Mouse (Mus musculus): ENCODE data around the gene 4933427D14Rik. TPM values are rescaled to one million over a fixed set of nuclear protein-coding genes. Genes with fewer than 3 reads are reported as not detected.

4933427D14Rik gene
- polyA plus RNA-seq, 1 experiment = 34.1 TPM

DNA sequence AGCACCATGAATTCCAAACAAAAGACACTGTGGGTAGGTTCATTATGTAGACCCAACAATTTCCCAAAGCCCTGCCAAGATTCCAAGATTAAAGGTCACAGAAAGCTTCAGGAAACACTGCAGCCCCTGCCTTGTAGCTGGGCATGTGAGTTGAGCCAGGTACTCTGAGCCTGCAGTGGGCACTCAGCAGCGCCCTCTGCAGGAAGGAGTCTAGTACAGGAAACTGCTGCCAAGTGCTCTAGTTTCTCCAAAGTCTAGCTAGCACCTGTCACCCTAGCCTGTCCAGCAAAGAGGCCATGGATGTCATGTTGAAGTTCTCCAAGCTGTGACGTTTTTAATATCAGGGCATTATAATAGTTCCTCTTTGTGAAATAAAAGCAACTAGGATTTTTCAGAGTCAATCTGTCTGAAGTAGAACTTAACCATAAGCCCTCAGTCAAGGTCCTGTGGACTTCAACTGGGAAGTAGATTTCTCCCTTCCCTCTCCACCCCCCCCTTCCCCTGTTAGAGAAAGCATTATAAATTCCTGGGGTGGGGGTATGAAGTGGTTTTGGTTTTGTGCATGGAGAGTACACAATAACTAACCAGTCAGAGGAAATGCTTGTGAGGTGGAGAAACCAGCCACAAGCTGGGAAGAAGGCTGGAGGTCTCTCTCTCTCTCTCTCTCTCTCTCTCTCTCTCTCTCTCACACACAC lies 61.9 kb downstream of the 4933427D14Rik start:
- DNase-seq (ENCODE audit: extremely low spot score in 1 of 2, low spot score in 1 of 2) = no peak

GRCm38 (mm10) chr11:72142889-72143288 lies 64.4 kb downstream of the 4933427D14Rik start:
- no peak for DNase-seq (ENCODE audit: extremely low spot score in 1 of 2, low spot score in 1 of 2)

- DNase-seq (ENCODE audit: extremely low spot score in 1 of 2, low spot score in 1 of 2) = no peak
These were observed 67.1 kb downstream of the 4933427D14Rik start for GRCm38 (mm10) chr11:72140198-72140597.

- no peak for DNase-seq (ENCODE audit: extremely low spot score in 1 of 2, low spot score in 1 of 2)
These were observed 70.9 kb downstream of the 4933427D14Rik start for GRCm38 (mm10) chr11:72136231-72136982.

DNA sequence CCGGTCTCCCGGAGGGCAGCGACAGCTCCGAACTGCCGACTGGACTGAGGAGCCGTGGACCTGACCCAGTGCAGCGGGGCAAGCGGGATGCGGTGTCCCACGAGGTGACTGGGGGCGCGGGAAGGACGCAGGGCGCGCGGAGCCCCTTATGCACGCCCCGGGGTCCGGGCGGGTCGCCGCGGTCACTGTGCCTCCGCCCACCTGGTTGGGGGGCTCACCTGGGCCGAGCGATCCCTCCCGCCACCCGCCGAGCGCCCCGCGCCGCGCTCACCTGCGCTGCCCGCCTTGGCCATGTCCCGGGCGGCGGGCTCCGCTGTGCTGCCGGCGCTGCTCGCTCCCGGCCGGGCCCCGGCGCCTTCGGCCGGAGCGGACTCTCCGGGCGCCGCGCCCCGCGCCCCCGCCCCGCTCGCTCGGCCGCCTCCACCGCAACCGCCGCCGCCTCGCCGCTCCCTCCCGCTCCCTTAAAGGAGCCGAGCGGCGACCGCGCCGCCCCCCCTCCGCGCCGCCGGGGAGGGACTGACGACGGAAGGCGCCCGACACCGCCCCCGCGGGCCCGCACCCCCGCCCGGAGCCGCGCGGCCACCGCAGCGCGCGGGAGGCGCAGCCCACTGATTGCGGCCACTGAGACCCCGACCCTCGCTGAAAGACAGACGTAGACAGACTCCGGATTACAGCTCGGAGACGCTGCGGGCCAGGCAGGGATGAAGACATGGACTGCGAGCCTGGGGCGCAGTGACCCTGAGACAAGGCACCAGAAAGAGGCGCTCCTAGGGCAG lies 71.7 kb downstream of the 4933427D14Rik start, which contains the start of gene Pitpnm3:
Gene Pitpnm3, minus strand, starts transcription at position 396 of the 776 bp plus-strand sequence.
- peak in 1 of 2 experiments; percentile 54 for DNase-seq (ENCODE audit: extremely low spot score in 1 of 2, low spot score in 1 of 2)

DNA sequence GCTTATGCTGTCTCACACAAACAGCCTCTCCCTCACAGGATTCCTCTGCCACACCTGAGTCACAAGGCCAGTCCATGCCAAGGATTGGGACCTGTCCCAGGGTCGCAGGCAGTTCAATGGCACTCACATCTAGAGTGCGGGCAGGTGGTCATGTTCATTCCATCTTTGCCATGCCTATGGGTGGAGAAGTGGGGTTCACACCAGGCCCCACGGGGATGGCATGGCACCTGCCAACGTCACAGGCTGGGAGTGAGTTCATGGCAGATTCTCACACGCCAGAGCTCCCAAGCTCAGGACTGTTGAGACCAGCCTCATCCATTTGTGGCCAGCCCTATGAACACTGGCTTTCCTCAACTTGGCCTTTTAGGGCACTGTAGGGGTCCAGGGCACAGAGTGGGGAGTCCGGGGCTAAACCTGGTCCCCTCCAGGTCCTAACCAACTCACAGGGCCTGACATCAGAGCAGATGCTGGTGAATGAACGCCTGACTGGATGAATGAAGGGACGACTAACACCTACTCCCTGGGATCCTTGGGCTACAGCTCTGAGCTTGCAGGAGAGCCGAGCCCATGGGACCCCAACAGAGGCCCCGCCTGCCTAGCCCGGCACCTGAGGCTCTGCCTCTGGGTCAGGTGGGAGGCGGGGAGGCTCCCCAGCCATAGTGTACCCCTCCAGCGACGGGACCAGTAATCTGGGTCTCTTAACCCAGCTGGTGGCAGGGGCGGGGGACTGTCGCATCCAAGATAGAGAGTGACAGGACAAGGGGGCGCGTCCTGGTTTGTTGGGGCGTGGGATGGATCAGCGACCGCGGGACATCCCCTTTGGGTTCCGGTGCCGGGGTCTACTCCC lies 72.5 kb downstream of the 4933427D14Rik start:
- DNase-seq (ENCODE audit: extremely low spot score in 1 of 2, low spot score in 1 of 2) = no peak

DNA sequence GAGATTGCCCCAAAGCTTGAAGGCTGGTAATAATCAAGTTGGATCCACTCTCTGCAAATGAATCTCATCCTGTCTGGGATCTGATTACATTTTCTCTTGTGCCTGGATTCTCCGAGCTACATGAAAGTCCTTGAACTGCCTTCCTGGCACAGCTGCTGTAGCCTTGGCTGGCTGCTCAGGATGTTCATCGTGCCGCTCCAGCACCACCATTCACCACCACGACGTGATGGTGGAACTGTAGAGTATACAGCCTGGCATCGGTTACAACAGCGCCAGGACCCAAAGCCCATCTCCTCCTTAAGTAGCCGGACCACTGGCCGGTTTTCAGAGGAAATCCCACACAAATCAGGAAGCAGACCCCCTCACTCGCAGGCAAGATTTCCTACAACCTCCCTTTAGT lies 74.2 kb downstream of the 4933427D14Rik start:
- DNase-seq (ENCODE audit: extremely low spot score in 1 of 2, low spot score in 1 of 2) = no peak

- no peak for DNase-seq (ENCODE audit: extremely low spot score in 1 of 2, low spot score in 1 of 2)
These were observed 75.0 kb downstream of the 4933427D14Rik start for GRCm38 (mm10) chr11:72132266-72132665.

- no peak for DNase-seq (ENCODE audit: extremely low spot score in 1 of 2, low spot score in 1 of 2)
These were observed 75.6 kb downstream of the 4933427D14Rik start for GRCm38 (mm10) chr11:72131697-72132096.

DNA sequence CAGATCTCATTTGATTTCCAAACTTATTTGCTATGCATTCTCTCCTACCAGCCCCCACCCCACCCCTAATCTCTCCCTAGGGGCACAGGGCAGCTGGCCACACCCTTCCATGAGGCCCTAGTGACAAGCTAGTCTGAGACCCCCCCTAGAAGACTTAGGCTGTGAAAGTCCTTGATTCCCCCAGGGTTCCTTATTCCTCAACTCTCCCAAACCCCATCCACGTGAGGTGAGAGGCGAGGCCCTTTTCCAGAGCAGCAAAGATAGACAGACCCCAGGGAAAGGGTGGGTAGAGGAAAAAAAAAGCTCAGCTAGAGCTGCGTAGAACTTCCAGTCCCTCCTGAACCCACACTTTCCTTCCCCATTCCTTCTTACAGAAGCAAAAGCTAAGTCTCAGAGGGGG lies 76.4 kb downstream of the 4933427D14Rik start:
- DNase-seq (ENCODE audit: extremely low spot score in 1 of 2, low spot score in 1 of 2) = no peak

- DNase-seq (ENCODE audit: extremely low spot score in 1 of 2, low spot score in 1 of 2) = peak in 1 of 2 experiments; percentile 59
These were observed 76.8 kb downstream of the 4933427D14Rik start for GRCm38 (mm10) chr11:72130472-72130871.

DNA sequence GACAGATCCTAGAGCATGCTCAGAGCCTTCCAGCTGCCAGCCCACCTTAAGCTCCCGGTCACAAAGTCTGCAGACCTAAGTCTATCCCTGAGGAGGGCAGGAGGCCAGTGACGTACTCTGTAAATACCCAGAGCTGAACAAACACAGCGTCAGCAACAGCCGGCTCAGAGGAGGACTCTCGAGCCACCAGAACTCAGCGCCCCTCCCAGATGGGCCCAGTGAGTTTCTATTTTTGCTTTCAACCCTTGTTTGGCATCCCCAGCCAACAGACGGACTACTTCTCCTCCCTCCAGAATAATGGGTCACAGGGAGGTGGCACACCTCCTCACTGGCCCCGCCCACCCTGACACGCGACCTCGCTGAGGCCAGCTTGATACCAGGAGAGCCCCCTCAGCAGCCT lies 77.2 kb downstream of the 4933427D14Rik start:
- no peak for DNase-seq (ENCODE audit: extremely low spot score in 1 of 2, low spot score in 1 of 2)

DNA sequence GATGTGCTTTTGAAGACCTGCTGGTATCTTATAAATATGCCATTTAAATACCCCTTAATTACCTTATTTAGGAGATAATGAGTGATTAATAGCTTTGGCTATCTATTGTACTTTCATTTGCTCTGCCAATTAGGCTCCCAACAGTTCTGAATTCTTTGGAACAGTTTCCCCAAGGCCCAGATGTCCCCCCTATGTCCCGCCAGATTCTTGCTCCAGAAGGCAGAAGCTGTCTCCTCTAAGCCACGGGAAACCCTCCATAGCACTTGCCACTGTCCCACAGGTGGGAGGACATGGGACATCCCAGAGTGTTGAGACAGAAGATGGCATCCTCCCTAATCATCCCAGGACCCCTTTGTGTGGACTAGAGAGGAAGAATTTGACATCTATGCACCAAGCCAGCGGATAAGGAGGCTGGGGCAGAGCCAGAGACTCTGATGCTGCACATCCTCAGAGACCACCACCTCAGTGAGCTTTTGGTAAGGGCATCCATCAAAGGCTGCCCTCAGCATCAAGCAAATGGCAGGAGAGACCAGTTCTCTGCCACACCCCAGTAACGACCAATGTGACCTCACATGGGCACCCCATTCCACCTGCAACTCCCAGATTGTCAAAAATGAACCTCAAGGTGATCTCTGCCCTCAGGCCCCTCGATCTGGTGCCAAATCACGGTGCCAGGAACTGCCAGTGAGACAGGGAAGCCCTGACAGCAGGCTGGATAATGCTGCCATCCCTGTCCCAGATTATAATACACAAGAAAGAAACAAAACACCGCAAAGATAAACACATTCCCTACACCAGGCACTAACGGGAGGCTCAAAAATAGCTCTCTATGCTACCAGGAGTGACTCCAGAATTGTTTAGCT lies 78.0 kb downstream of the 4933427D14Rik start:
- DNase-seq (ENCODE audit: extremely low spot score in 1 of 2, low spot score in 1 of 2) = no peak

GRCm38 (mm10) chr11:72127450-72128189 lies 79.6 kb downstream of the 4933427D14Rik start:
- DNase-seq (ENCODE audit: extremely low spot score in 1 of 2, low spot score in 1 of 2) = no peak

GRCm38 (mm10) chr11:72125781-72126180 lies 81.5 kb downstream of the 4933427D14Rik start:
- DNase-seq (ENCODE audit: extremely low spot score in 1 of 2, low spot score in 1 of 2) = no peak

DNA sequence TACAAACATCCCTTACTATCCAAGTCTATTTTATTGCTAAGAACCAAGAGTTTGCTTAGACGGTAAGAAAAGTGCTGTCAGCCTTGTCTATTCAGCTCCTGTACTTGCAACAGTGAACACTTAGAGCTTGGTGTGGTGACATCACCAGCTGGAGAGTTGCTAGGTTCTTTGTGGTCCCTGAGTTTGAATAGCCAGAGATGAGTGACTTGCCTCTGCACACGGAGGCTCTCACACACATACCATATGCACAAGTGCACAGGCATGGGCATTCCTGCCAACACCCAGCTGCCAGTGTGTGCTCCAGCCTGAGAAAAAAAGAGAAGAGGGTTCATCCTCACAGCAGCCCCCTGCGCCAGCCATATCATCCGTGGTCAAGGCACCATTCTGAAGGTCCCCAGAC lies 83.7 kb downstream of the 4933427D14Rik start:
- DNase-seq (ENCODE audit: extremely low spot score in 1 of 2, low spot score in 1 of 2) = no peak

DNA sequence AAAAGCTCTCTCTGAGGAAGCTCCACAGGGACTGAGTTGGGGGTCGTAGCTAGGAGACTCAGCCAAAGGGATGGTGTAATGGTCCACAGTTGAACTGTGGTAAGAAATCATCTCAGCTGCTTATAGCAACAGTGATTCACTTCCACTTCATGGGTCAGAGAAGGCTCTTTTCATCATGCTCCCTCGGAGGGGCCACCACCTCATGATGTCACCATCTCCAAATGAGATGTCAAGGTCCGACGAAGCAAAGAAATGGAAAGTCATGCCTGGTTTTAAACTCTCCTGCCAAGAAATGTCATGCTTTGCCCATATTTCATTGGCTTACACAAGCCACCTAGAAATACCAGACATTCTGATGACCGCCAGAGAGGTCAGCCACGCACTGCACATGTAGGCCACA lies 86.9 kb downstream of the 4933427D14Rik start:
- DNase-seq (ENCODE audit: extremely low spot score in 1 of 2, low spot score in 1 of 2) = no peak

DNA sequence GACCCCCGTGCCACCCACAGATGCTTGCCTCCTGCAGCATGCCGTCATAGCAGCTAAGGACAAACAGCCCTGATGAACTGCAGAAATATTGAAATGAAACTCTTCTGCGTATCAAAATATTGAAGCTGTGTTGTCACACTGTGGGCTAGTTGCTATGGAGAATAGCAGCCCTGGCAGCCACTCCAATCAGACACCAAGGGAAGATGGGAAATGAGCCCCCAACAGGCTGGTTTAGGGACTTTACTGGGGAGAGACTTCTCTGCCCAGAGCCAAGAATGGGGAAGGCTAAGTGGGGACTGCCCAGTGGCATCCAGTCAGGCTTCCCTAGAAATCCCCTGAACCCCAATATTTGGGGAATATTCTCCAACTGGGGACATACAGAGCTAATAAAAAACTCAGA lies 88.6 kb downstream of the 4933427D14Rik start:
- no peak for DNase-seq (ENCODE audit: extremely low spot score in 1 of 2, low spot score in 1 of 2)

DNA sequence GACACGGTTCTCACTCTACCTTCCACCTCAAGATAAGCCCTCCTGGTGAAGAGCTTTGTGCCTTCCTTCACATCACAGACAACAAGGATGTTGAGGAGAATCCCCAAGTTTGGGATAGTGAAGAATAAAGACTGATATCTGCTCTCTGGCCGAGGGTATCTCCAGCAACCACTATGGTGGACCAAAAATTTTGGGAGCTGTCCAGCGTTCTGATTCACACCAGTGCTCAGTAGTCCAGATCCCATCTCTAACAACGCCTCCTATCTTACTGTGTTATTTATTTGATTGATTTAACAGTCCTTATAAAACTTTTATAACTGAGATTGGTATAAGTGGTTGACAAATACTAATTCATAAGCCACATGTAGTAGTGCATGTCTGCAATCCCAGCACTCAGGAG lies 94.0 kb downstream of the 4933427D14Rik start:
- DNase-seq (ENCODE audit: extremely low spot score in 1 of 2, low spot score in 1 of 2) = no peak
